Mouse (Mus musculus) fat pad, adult 2 months (tissue): ENCODE results near the gene Pex6.
A peak's percentile ranks its signal among the peaks of the same experiment; 100 is the strongest.

ENCODE experiments used
- DNase-seq: peaks from one replicate; pipeline ENCODE4 v3.0.0-alpha.2; 2011; ENCODE audit warnings: low read depth, low spot score; ENCODE audit errors: extremely low read depth

Pex6 gene

GRCm38 (mm10) chr17:46699912-46700311, 11.4 kb upstream of the Pex6 start:
- no peak for DNase-seq

- DNase-seq, result no peak
These were observed 9.8 kb upstream of the Pex6 start for GRCm38 (mm10) chr17:46701489-46701888.

- no peak for DNase-seq
These were observed 9.2 kb upstream of the Pex6 start for GRCm38 (mm10) chr17:46702100-46702499.

- DNase-seq, result no peak
These were observed 8.8 kb upstream of the Pex6 start for GRCm38 (mm10) chr17:46702506-46702905.

- DNase-seq, result no peak
These were observed 7.0 kb upstream of the Pex6 start for GRCm38 (mm10) chr17:46703971-46704886.

GRCm38 (mm10) chr17:46704887-46705835, 6.1 kb upstream of the Pex6 start, which contains the start of gene Ppp2r5d:
Gene Ppp2r5d, minus strand, starts transcription at chr17:46705111.
- peak; percentile 88 for DNase-seq

GRCm38 (mm10) chr17:46706375-46707089, 4.7 kb upstream of the Pex6 start:
- DNase-seq, result peak; percentile 98

- no peak for DNase-seq
These were observed 479 bp downstream of the Pex6 start for GRCm38 (mm10) chr17:46711612-46712271.

GRCm38 (mm10) chr17:46712442-46712841, 1.2 kb downstream of the Pex6 start:
- DNase-seq, result no peak

GRCm38 (mm10) chr17:46713849-46714248, 2.6 kb downstream of the Pex6 start:
- no peak for DNase-seq

- no peak for DNase-seq
These were observed 3.7 kb downstream of the Pex6 start for GRCm38 (mm10) chr17:46714756-46715481.

- DNase-seq, result no peak
These were observed 9.8 kb downstream of the Pex6 start for GRCm38 (mm10) chr17:46721077-46721476.

GRCm38 (mm10) chr17:46724477-46725084, 13.3 kb downstream of the Pex6 start:
- DNase-seq, result no peak

GRCm38 (mm10) chr17:46725273-46725672, 14.0 kb downstream of the Pex6 start:
- no peak for DNase-seq

- no peak for DNase-seq
These were observed 14.7 kb downstream of the Pex6 start for GRCm38 (mm10) chr17:46725731-46726645.

- no peak for DNase-seq
These were observed 16.0 kb downstream of the Pex6 start for GRCm38 (mm10) chr17:46727271-46727670.

- DNase-seq, result no peak
These were observed 16.8 kb downstream of the Pex6 start for GRCm38 (mm10) chr17:46728021-46728420.

GRCm38 (mm10) chr17:46728496-46728895, 17.2 kb downstream of the Pex6 start:
- DNase-seq, result no peak
